Mouse (Mus musculus) liver, postnatal 0 days (tissue): ENCODE measurements around the gene Cfl1. TPM values are rescaled to one million over a fixed set of nuclear protein-coding genes. Genes with fewer than 3 reads are reported as not detected.

Source experiments
- ATAC-seq: fragments of 200-750 bp; cut with Nextera tagmentation; 2 replicates; pipeline ENCODE4 v1.8.0; 2017; ENCODE audit warnings: mild to moderate bottlenecking, moderate library complexity
- DNase-seq: peaks from one replicate; pipeline ENCODE4 v3.0.0-alpha.2; 2016
- H3K27ac ChIP-seq: fragments of 300-500 bp; sonication (generic); 2 replicates; pipeline ENCODE4 v1.5.1; 2014; ENCODE audit warnings: antibody characterized with exemption, moderate library complexity, mild to moderate bottlenecking, low read depth
- H3K27me3 ChIP-seq: fragments of 300-500 bp; sonication (generic); 2 replicates; pipeline ENCODE4 v1.6.1; 2014; ENCODE audit warnings: low read length, control low read depth, mixed read lengths; ENCODE audit not compliant: insufficient read depth
- H3K36me3 ChIP-seq: fragments of 300-500 bp; sonication (generic); replicated peaks from 2 replicates; pipeline ENCODE4 v1.6.1; 2014; ENCODE audit warnings: mild to moderate bottlenecking, control low read depth, low read length, moderate library complexity, mixed read lengths; ENCODE audit not compliant: insufficient read depth
- H3K4me1 ChIP-seq: fragments of 300-500 bp; sonication (generic); 2 replicates; pipeline ENCODE4 v1.6.1; 2014; ENCODE audit warnings: antibody characterized with exemption, mild to moderate bottlenecking, control low read depth; ENCODE audit not compliant: insufficient read depth
- H3K4me2 ChIP-seq: fragments of 300-500 bp; sonication (generic); 2 replicates; pipeline ENCODE4 v1.6.1; 2014; ENCODE audit warnings: low read depth, mild to moderate bottlenecking, low read length, moderate library complexity, mixed read lengths
- H3K4me3 ChIP-seq: fragments of 300-500 bp; sonication (generic); 2 replicates; pipeline ENCODE4 v1.5.1; 2014; ENCODE audit warnings: low read depth, low read length
- H3K9ac ChIP-seq: fragments of 300-500 bp; sonication (generic); replicated peaks from 2 replicates; pipeline ENCODE4 v1.6.1; 2014; ENCODE audit warnings: mild to moderate bottlenecking, moderate library complexity
- H3K9me3 ChIP-seq: fragments of 300-500 bp; sonication (generic); 2 replicates; pipeline ENCODE4 v1.6.1; 2016; ENCODE audit warnings: mild to moderate bottlenecking, control low read depth, low read length, mixed read lengths
- CTCF ChIP-seq: sonication (generic); IDR thresholded peaks from 2 replicates; pipeline ENCODE4 v1.5.1; 2016; ENCODE audit warnings: antibody characterized with exemption, low read depth
- EP300 ChIP-seq: IDR thresholded peaks from 2 replicates; pipeline ENCODE4 v1.6.1; 2016; ENCODE audit warnings: antibody characterized with exemption, low read depth, mild to moderate bottlenecking
- WGBS: fragments of 180-500 bp; shearing (Covaris S2); extraction: QIAGEN DNeasy Blood & Tissue Kit; methylation state at CpG from one replicate; pipeline ENCODE4 v1.1.7; 2014; ENCODE audit not compliant: insufficient replicate concordance; 5-methylcytosine and 5-hydroxymethylcytosine counted together
- polyA plus RNA-seq: library from polyadenylated mRNA; unstranded; fragments of >200 nt; fragmentation: Nextera tagmentation; extraction: Ambion mirVana; gene quantifications from 2 replicates; pipeline ENCODE4 v1.2.1, GENCODE M21; 2015

The Cfl1 gene
- polyA plus RNA-seq, 1 experiment from 2014 or later = 843 TPM

- TF ChIP-seq EP300 = no peak
- no peak for TF ChIP-seq CTCF
- WGBS = 68% methylated on average over 3 of the region's 3 CpGs
- DNase-seq (no peak), ATAC-seq (no peak)
- Histone ChIP-seq H3K4me1 (peaks cover 29% of the 10 kb centered on the region), H3K4me3 (0 out of 2 replicates have a peak overlapping the region, but pooled peaks have one; percentile 24), H3K9ac (no peak overlapping the region), H3K4me2 (peak overlapping the region; percentile 92; the same call in 1 of the 2 replicates), H3K27ac (peak overlapping the region; percentile 78; the same call in 1 of the 2 replicates), H3K36me3 (no peaks in the 10 kb centered on the region), H3K9me3 (no peaks in the 10 kb centered on the region), H3K27me3 (no peaks in the 10 kb centered on the region)
Observed at GRCm38 (mm10) chr19:5513005-5513349, 22.7 kb downstream of the Cfl1 start.

GRCm38 (mm10) chr19:5515840-5516777 is 25.9 kb downstream of the Cfl1 start:
- Histone ChIP-seq H3K9me3 (no peaks in the 10 kb centered on the region), H3K9ac (no peak overlapping the region), H3K4me3 (no peak overlapping the region), H3K27ac (no peak overlapping the region), H3K4me1 (peaks cover 15% of the 10 kb centered on the region), H3K27me3 (no peaks in the 10 kb centered on the region), H3K4me2 (no peak overlapping the region), H3K36me3 (no peaks in the 10 kb centered on the region)
- ATAC-seq (no peak), DNase-seq (no peak)
- TF ChIP-seq EP300 (no peak), CTCF (peak; percentile 39)
- 80% methylated on average over 7 of the region's 7 CpGs for WGBS

GRCm38 (mm10) chr19:5516906-5517505 is 26.8 kb downstream of the Cfl1 start:
- H3K4me1 ChIP-seq = peaks cover 8% of the 10 kb centered on the region; the same call in 1 of the 2 replicates
- DNase-seq = no peak
- no peak overlapping the region for H3K9ac ChIP-seq
- no peak overlapping the region for H3K4me2 ChIP-seq
- no peaks in the 10 kb centered on the region for H3K9me3 ChIP-seq
- TF ChIP-seq CTCF (peak; percentile 18; the same call in 1 of the 2 replicates), EP300 (no peak)
- no peak for ATAC-seq
- H3K27me3 ChIP-seq = no peaks in the 10 kb centered on the region
- H3K27ac ChIP-seq = no peak overlapping the region
- H3K4me3 ChIP-seq = no peak overlapping the region
- no peaks in the 10 kb centered on the region for H3K36me3 ChIP-seq
- WGBS = 77% methylated on average over 8 of the region's 8 CpGs

GRCm38 (mm10) chr19:5518721-5519120 is 28.5 kb downstream of the Cfl1 start:
- no peaks in the 10 kb centered on the region for H3K36me3 ChIP-seq
- no peak overlapping the region for H3K4me2 ChIP-seq
- peak; percentile 43; the same call in 1 of the 2 replicates for ATAC-seq
- H3K9me3 ChIP-seq = no peaks in the 10 kb centered on the region
- no peaks in the 10 kb centered on the region for H3K4me1 ChIP-seq
- H3K4me3 ChIP-seq = no peak overlapping the region
- no peak for DNase-seq
- TF ChIP-seq EP300 = no peak
- no peak overlapping the region for H3K27ac ChIP-seq
- no peaks in the 10 kb centered on the region for H3K27me3 ChIP-seq
- 69% methylated on average over 3 of the region's 3 CpGs for WGBS
- H3K9ac ChIP-seq = no peak overlapping the region

- no peak overlapping the region for H3K9ac ChIP-seq
- H3K27me3 ChIP-seq = no peaks in the 10 kb centered on the region
- no peaks in the 10 kb centered on the region for H3K36me3 ChIP-seq
- WGBS = 64% methylated on average over 5 of the region's 5 CpGs
- TF ChIP-seq EP300 (no peak), CTCF (no peak)
- ATAC-seq = no peak
- H3K4me3 ChIP-seq = no peak overlapping the region
- no peak overlapping the region for H3K27ac ChIP-seq
- no peak for DNase-seq
- no peaks in the 10 kb centered on the region for H3K9me3 ChIP-seq
- H3K4me2 ChIP-seq = no peak overlapping the region
- H3K4me1 ChIP-seq = peaks cover 5% of the 10 kb centered on the region
Observed at GRCm38 (mm10) chr19:5525204-5525603, 34.9 kb downstream of the Cfl1 start.
